Mouse (Mus musculus) cerebellum, adult (tissue): Measurements from ENCODE around the gene C1qc.

Source experiments
- ATAC-seq: cut with Nextera tagmentation; 2 replicates; pipeline ENCODE4 v1.9.2; 2017; ENCODE audit warnings: mild to moderate bottlenecking, moderate library complexity, mixed read lengths; ENCODE audit not compliant: insufficient number of reproducible peaks, low FRiP score, low TSS enrichment

Gene C1qc

DNA sequence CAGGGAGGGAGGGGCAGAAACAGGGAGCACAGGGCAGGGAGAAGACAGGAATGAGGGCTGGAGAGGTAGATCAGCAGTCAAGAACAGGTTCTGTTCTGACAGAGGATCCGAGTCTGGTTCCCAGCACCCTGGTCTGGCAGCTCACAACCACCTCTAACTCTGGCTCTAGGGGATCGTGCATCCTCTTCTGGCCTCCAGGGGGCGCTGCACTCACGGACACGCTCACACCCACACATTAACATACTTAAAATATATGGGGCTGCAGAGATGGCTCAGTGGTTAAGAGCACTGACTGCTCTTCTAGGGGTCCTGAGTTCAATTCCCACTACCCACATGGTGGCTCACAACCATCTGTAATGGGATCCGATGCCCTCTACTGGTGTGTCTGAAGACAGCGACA lies 32.8 kb downstream of the C1qc start:
- ATAC-seq, result no peak

DNA sequence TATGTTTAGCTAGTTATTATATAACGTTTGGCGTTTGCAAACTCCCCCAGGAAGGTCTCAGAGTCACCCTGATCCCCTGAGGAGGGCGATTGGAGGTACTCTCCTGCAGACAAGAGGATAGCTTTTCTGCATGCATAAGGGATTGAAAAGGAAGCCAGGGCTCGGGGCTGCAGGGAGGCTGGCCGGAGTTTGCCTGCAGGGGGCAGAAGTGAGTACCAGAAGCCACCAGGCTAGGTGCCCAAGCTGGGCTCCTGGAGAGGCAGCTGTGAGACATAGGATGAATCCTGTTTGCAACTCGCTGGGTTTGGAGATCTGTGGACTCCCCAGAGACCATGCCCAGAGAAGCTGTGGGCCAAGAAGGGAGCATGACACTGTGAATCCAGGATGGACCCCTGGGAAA lies 37.8 kb downstream of the C1qc start:
- ATAC-seq, result no peak

DNA sequence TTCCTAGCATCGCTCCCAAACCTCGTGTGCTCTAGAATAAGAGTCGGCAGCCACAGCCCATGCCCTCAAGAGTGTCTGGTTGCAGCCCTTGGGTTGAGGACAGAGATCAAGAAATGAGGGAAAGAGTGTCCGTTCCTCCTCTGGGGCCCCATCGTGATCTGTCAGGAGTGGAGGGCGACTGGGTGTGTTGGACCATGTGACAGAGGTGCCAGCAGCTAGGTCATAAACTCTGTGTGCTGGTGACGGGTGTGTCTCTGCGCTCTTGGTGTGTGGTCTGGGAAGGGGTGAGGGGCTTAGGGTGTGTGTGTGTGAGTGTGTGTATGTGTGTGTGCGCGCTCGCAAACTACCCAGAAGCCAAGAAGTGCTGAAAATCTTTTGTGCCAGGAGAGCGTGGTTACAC lies 39.9 kb downstream of the C1qc start:
- no peak for ATAC-seq

DNA sequence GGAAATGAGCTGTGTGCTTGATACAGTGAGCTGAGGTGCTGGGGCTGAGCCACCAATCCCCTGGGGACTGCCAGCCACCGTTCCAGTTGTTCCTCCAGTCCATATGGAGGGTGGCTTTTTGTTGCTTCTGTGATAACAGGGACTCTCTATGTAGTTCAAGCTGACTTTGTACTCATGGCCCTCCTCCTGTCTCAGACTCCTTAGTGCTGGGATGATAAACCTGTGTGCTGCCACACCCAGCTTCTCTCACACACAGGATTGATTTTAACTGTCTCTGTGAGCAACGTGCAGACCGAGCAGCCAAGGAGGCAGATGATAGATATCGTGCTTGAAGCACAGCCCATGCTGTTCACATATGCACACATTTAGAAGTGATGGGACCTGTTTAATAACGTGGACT lies 40.7 kb downstream of the C1qc start:
- ATAC-seq, result no peak

DNA sequence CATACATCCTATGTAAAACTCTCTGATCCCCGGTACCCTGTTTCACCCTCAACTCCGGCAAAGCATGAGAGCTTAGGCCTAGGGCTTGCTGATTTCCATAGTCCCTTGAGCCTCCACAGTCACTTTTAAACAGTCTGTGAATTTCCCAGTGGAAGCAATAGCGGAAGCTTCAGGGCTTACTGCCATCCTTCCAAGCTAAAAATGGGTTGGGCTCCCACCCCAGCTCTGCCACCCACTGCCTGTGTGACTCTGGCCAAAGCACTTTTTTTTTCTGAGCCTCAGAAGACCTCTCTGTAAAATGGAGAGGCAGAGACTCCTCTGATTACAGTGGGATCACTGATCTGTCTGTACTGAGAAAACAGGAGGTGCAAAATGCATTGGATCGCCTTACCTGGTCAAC lies 44.3 kb downstream of the C1qc start:
- no peak for ATAC-seq

DNA sequence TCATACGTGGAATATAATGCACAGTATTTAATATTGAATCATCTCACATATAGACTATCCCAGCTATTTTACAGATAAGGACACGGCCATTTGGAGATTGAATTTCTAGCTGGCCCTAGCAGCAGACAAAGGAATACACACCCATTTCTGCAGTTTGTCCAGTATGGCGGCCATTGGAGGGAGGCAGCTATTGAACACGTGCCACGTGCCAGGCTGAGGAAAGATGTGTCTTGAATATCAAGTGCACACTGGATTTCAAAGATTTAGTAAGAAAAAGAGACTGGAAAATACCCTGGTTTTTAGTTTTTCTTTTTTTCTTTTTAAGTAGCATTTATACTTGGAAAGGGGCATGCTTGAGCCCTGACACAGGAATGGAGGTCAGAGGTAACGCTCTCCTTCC lies 45.7 kb downstream of the C1qc start:
- ATAC-seq, result no peak

DNA sequence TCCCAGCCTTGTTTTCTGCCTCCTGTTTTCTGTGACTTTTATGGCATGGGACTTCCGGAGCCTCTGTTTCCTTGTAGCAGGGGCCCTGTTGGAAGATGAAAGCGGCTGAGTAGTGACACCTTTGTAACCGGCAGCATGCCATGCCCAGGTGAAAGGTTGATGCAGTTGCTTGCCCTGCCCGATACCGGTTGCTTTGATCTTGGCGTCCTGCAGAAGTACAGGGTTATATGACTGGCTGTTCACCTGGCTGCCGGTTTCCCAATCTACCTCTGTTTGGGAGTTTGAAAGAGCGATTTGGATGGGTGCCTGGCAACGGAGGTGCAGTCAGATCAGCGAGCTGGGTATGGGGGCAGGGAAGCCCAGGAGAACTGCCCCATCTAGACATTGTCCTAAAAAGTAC lies 50.1 kb downstream of the C1qc start:
- ATAC-seq, result no peak

DNA sequence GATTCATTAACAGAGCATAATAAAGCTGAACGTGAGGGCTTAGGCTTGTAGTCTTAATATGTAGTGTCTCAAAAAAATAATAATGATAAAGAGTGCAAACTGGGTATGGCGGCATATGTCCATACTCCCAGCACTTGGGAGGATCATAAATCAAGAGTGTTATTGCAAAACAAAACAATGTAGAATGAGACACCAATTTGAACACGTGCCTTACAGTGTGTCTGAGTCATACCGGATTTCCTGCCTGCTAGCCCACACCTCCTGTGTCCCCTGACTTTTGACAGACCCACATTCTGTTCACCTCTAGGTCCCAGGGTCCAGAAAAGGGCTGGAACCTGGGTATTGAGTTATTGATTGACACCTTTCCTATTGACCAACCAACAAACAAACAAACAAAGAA lies 50.8 kb downstream of the C1qc start:
- no peak for ATAC-seq

DNA sequence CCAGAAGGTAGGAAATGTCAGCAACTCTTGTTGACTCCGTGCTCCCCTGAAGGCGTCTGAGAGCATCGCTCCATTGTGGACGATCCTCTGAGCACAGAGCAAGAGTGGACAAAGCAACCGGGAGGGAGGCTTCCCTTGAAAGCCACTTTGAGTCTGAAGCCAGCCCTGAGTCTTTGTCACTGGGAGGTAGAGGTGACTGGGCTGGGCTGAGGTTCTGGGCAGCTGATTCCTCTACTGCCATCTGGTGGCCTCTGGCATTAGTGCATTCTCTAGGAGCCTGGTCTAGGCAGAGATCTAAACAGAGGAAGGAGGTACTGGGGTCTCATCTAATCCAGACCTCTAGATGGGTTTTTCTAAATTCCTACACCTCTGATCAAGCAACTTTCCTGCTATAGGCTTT lies 51.8 kb downstream of the C1qc start:
- peak; percentile 54; the same call in 1 of the 2 replicates for ATAC-seq
